Mouse (Mus musculus): Measurements from ENCODE around the gene Itk. TPM values are rescaled to one million over a fixed set of nuclear protein-coding genes. Genes with fewer than 3 reads are reported as not detected.

The Itk gene
- polyA plus RNA-seq, 1 experiment: 1.1 TPM

GRCm38 (mm10) chr11:46371250-46371649 lies 18.1 kb downstream of the Itk start:
- no peak overlapping the region for H3K27ac ChIP-seq (ENCODE audit: insufficient read depth, low read depth, low read length)
- H3K4me3 ChIP-seq (ENCODE audit: low read depth, low read length): no peak overlapping the region
- no peak for TF ChIP-seq CTCF (IDR thresholded peaks at IDR 0.05; ENCODE audit: extremely low read depth, insufficient read length, insufficient replicate concordance, low read depth, low read length)
- TF ChIP-seq POLR2A (IDR thresholded peaks at IDR 0.05; ENCODE audit: low read depth, low read length): no peak
- H3K4me1 ChIP-seq (ENCODE audit: control insufficient read depth, insufficient read depth, insufficient read length, low read length): no peaks in the 10 kb centered on the region
- H3K27me3 ChIP-seq (ENCODE audit: control insufficient read depth, insufficient read depth, low read length): no peaks in the 10 kb centered on the region
- no peaks in the 10 kb centered on the region for H3K36me3 ChIP-seq (ENCODE audit: control insufficient read depth, insufficient read depth, low read length)
- 88% methylated on average over 8 of the region's 8 CpGs for WGBS

- Histone ChIP-seq H3K36me3 (ENCODE audit: control insufficient read depth, insufficient read depth, low read length) (no peaks in the 10 kb centered on the region), H3K4me1 (ENCODE audit: control insufficient read depth, insufficient read depth, insufficient read length, low read length) (no peaks in the 10 kb centered on the region), H3K4me3 (ENCODE audit: low read depth, low read length) (no peak overlapping the region), H3K27me3 (ENCODE audit: control insufficient read depth, insufficient read depth, low read length) (no peaks in the 10 kb centered on the region), H3K27ac (ENCODE audit: insufficient read depth, low read depth, low read length) (no peak overlapping the region)
- WGBS: 67% methylated on average over 4 of the region's 4 CpGs
- TF ChIP-seq POLR2A (IDR thresholded peaks at IDR 0.05; ENCODE audit: low read depth, low read length) (no peak), CTCF (IDR thresholded peaks at IDR 0.05; ENCODE audit: extremely low read depth, insufficient read length, insufficient replicate concordance, low read depth, low read length) (no peak)
Observed at GRCm38 (mm10) chr11:46370457-46370856, 18.9 kb downstream of the Itk start.

GRCm38 (mm10) chr11:46366357-46366756 lies 23.0 kb downstream of the Itk start:
- Histone ChIP-seq H3K4me1 (ENCODE audit: control insufficient read depth, insufficient read depth, insufficient read length, low read length) (no peaks in the 10 kb centered on the region), H3K27ac (ENCODE audit: insufficient read depth, low read depth, low read length) (no peak overlapping the region), H3K27me3 (ENCODE audit: control insufficient read depth, insufficient read depth, low read length) (no peaks in the 10 kb centered on the region), H3K36me3 (ENCODE audit: control insufficient read depth, insufficient read depth, low read length) (no peaks in the 10 kb centered on the region), H3K4me3 (ENCODE audit: low read depth, low read length) (no peak overlapping the region)
- 66% methylated on average over 3 of the region's 3 CpGs for WGBS
- TF ChIP-seq CTCF (IDR thresholded peaks at IDR 0.05; ENCODE audit: extremely low read depth, insufficient read length, insufficient replicate concordance, low read depth, low read length): no peak
- TF ChIP-seq POLR2A (IDR thresholded peaks at IDR 0.05; ENCODE audit: low read depth, low read length): no peak

GRCm38 (mm10) chr11:46365744-46366143 lies 23.6 kb downstream of the Itk start:
- H3K27me3 ChIP-seq (ENCODE audit: control insufficient read depth, insufficient read depth, low read length): no peaks in the 10 kb centered on the region
- 56% methylated on average over 5 of the region's 5 CpGs for WGBS
- no peak for TF ChIP-seq POLR2A (IDR thresholded peaks at IDR 0.05; ENCODE audit: low read depth, low read length)
- H3K4me3 ChIP-seq (ENCODE audit: low read depth, low read length): no peak overlapping the region
- no peaks in the 10 kb centered on the region for H3K4me1 ChIP-seq (ENCODE audit: control insufficient read depth, insufficient read depth, insufficient read length, low read length)
- H3K27ac ChIP-seq (ENCODE audit: insufficient read depth, low read depth, low read length): no peak overlapping the region
- H3K36me3 ChIP-seq (ENCODE audit: control insufficient read depth, insufficient read depth, low read length): no peaks in the 10 kb centered on the region

- Histone ChIP-seq H3K27me3 (ENCODE audit: control insufficient read depth, insufficient read depth, low read length) (no peaks in the 10 kb centered on the region), H3K4me3 (ENCODE audit: low read depth, low read length) (no peak overlapping the region), H3K36me3 (ENCODE audit: control insufficient read depth, insufficient read depth, low read length) (no peaks in the 10 kb centered on the region), H3K27ac (ENCODE audit: insufficient read depth, low read depth, low read length) (no peak overlapping the region), H3K4me1 (ENCODE audit: control insufficient read depth, insufficient read depth, insufficient read length, low read length) (no peaks in the 10 kb centered on the region)
- TF ChIP-seq CTCF (IDR thresholded peaks at IDR 0.05; ENCODE audit: extremely low read depth, insufficient read length, insufficient replicate concordance, low read depth, low read length): no peak
- no peak for TF ChIP-seq POLR2A (IDR thresholded peaks at IDR 0.05; ENCODE audit: low read depth, low read length)
- 93% methylated on average over 9 of the region's 9 CpGs for WGBS
Observed at GRCm38 (mm10) chr11:46363864-46364263, 25.5 kb downstream of the Itk start.

GRCm38 (mm10) chr11:46362061-46363022 lies 27.0 kb downstream of the Itk start:
- no peaks in the 10 kb centered on the region for H3K4me1 ChIP-seq (ENCODE audit: control insufficient read depth, insufficient read depth, insufficient read length, low read length)
- H3K4me3 ChIP-seq (ENCODE audit: low read depth, low read length): no peak overlapping the region
- no peak for TF ChIP-seq CTCF (IDR thresholded peaks at IDR 0.05; ENCODE audit: extremely low read depth, insufficient read length, insufficient replicate concordance, low read depth, low read length)
- no peak for TF ChIP-seq POLR2A (IDR thresholded peaks at IDR 0.05; ENCODE audit: low read depth, low read length)
- WGBS: 77% methylated on average over 18 of the region's 18 CpGs
- H3K27ac ChIP-seq (ENCODE audit: insufficient read depth, low read depth, low read length): no peak overlapping the region
- no peaks in the 10 kb centered on the region for H3K27me3 ChIP-seq (ENCODE audit: control insufficient read depth, insufficient read depth, low read length)
- H3K36me3 ChIP-seq (ENCODE audit: control insufficient read depth, insufficient read depth, low read length): no peaks in the 10 kb centered on the region

GRCm38 (mm10) chr11:46360991-46361665 lies 28.2 kb downstream of the Itk start:
- H3K27ac ChIP-seq (ENCODE audit: insufficient read depth, low read depth, low read length): no peak overlapping the region
- no peak overlapping the region for H3K4me3 ChIP-seq (ENCODE audit: low read depth, low read length)
- WGBS: 59% methylated on average over 2 of the region's 2 CpGs
- no peaks in the 10 kb centered on the region for H3K27me3 ChIP-seq (ENCODE audit: control insufficient read depth, insufficient read depth, low read length)
- no peaks in the 10 kb centered on the region for H3K4me1 ChIP-seq (ENCODE audit: control insufficient read depth, insufficient read depth, insufficient read length, low read length)
- no peaks in the 10 kb centered on the region for H3K36me3 ChIP-seq (ENCODE audit: control insufficient read depth, insufficient read depth, low read length)
- TF ChIP-seq POLR2A (IDR thresholded peaks at IDR 0.05; ENCODE audit: low read depth, low read length) (no peak), CTCF (IDR thresholded peaks at IDR 0.05; ENCODE audit: extremely low read depth, insufficient read length, insufficient replicate concordance, low read depth, low read length) (no peak)
